Mouse (Mus musculus): ENCODE results near the gene Mul1. TPM values are rescaled to one million over a fixed set of nuclear protein-coding genes. Genes with fewer than 3 reads are reported as not detected.
A peak's percentile ranks its signal among the peaks of the same experiment; 100 is the strongest.
"Not testable (repeated sequence)": the region's sequence is repeated elsewhere in the genome, so short reads cannot be mapped to it uniquely, and the experiment has no call there.

The Mul1 gene
- polyA plus RNA-seq, 1 experiment from 2014 or later, result 16.1 TPM

DNA sequence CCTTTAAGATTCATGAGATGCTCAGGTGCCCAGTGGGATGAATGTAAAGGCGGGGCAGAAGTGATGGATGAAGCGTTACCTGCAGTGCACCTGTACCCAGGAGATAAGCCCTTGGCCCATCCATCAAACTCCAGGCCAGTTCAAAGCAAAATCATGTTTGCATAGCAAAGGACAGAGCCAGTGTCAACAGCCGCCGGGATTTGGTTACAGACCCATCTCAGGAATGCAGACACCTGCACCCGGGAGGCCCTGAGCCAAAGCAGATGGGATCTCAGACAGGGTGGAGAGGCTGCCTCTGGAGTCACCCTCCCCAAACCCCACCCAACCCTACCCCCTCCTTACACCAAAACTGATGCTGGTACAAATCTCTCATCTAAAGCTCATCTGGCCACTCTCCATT is 23.5 kb upstream of the Mul1 start:
- 13% methylated on average over 5 of the region's 5 CpGs for WGBS (ENCODE audit: insufficient replicate concordance)

DNA sequence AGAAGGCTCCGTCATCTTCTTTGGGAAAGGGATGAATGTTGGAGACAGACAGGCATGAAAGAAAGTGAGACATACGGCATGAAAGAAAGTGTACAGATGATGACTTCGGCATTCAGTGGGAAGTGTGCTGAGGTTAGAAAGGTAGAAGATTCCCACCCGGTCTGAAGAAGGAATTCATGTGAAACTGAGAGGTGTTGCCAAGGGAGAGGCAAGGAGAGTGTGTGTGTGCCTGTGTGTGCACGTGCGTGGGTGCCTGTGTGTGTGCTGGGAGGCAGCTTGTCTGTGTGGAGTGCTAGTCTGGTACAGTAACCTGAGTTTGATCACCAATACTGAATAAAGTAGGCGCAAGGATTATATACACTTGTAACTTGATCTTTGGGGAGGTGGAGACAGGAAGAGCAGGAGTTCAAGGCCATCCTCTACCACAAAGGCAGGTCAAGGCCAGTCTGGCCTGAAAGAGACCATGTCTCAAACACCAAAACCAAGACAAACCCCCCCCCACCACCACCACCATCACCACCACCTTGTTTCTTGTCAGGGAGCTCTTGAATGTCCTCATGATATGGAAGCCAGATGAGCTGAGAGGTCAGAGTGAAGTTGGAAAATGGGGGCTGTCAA is 22.9 kb upstream of the Mul1 start:
- H3K27me3 ChIP-seq (ENCODE audit: control insufficient read depth, insufficient read depth, low read length), result peaks cover 13% of the 10 kb centered on the region; the same call in 1 of the 2 replicates
- no peaks in the 10 kb centered on the region for H3K9me3 ChIP-seq (replicated peaks; ENCODE audit: control insufficient read depth, low read length)
- no peak overlapping the region for H3K27ac ChIP-seq (ENCODE audit: low read depth, low read length)
- H3K4me1 ChIP-seq (ENCODE audit: control insufficient read depth, insufficient read depth, low read length), result peaks cover 6% of the 10 kb centered on the region; the same call in 1 of the 2 replicates
- no peak overlapping the region for H3K4me3 ChIP-seq (ENCODE audit: low read depth, low read length)
- H3K4me2 ChIP-seq, result no peak overlapping the region
- WGBS (ENCODE audit: insufficient replicate concordance), result 44% methylated on average over 7 of the region's 7 CpGs
- H3K9ac ChIP-seq (ENCODE audit: low read depth, low read length), result no peak overlapping the region
- ATAC-seq (replicated peaks; ENCODE audit: insufficient number of reproducible peaks, low FRiP score, low TSS enrichment), result no peak
- H3K36me3 ChIP-seq (ENCODE audit: control insufficient read depth, insufficient read depth, low read length), result no peaks in the 10 kb centered on the region

More for the DNA sequence above, 23.5 kb upstream of the Mul1 start:
- H3K4me3 ChIP-seq (ENCODE audit: low read depth, low read length), result no peak overlapping the region
- no peak overlapping the region for H3K27ac ChIP-seq (ENCODE audit: low read depth, low read length)
- no peak overlapping the region for H3K4me2 ChIP-seq
- peaks cover 13% of the 10 kb centered on the region; the same call in 1 of the 2 replicates for H3K27me3 ChIP-seq (ENCODE audit: control insufficient read depth, insufficient read depth, low read length)
- H3K9me3 ChIP-seq (replicated peaks; ENCODE audit: control insufficient read depth, low read length), result no peaks in the 10 kb centered on the region
- ATAC-seq (replicated peaks; ENCODE audit: insufficient number of reproducible peaks, low FRiP score, low TSS enrichment), result no peak
- H3K4me1 ChIP-seq (ENCODE audit: control insufficient read depth, insufficient read depth, low read length), result peaks cover 6% of the 10 kb centered on the region; the same call in 1 of the 2 replicates
- H3K36me3 ChIP-seq (ENCODE audit: control insufficient read depth, insufficient read depth, low read length), result no peaks in the 10 kb centered on the region
- no peak overlapping the region for H3K9ac ChIP-seq (ENCODE audit: low read depth, low read length)

DNA sequence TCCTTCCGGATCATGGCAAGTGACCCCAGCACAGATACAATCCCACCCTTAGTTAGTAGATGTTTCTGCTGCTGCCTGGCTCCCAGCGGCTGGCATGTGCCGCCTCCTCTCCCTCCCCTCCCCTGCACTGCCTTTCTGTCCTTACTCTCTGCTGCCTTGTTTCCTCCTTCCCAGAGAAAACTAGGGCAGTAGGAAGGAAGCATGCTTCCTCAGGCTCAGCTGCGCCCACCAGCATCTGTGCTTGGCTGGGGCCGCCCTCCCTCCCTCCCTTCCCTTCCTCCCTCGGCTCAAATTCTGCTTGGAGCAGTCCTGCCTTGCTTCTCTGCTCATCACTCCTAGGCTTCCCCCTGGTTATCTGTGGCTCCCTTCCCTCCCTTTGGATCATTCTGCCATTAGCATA is 19.7 kb upstream of the Mul1 start:
- H3K9me3 ChIP-seq (replicated peaks; ENCODE audit: control insufficient read depth, low read length), result no peaks in the 10 kb centered on the region
- no peak overlapping the region for H3K27ac ChIP-seq (ENCODE audit: low read depth, low read length)
- peaks cover 17% of the 10 kb centered on the region for H3K27me3 ChIP-seq (ENCODE audit: control insufficient read depth, insufficient read depth, low read length)
- 9% methylated on average over 6 of the region's 6 CpGs for WGBS (ENCODE audit: insufficient replicate concordance)
- no peak overlapping the region for H3K4me3 ChIP-seq (ENCODE audit: low read depth, low read length)
- H3K4me2 ChIP-seq, result peak overlapping the region; percentile 19; the same call in 1 of the 2 replicates
- H3K9ac ChIP-seq (ENCODE audit: low read depth, low read length), result no peak overlapping the region
- no peaks in the 10 kb centered on the region for H3K36me3 ChIP-seq (ENCODE audit: control insufficient read depth, insufficient read depth, low read length)
- peaks cover 6% of the 10 kb centered on the region; the same call in 1 of the 2 replicates for H3K4me1 ChIP-seq (ENCODE audit: control insufficient read depth, insufficient read depth, low read length)
- ATAC-seq (replicated peaks; ENCODE audit: insufficient number of reproducible peaks, low FRiP score, low TSS enrichment), result no peak

DNA sequence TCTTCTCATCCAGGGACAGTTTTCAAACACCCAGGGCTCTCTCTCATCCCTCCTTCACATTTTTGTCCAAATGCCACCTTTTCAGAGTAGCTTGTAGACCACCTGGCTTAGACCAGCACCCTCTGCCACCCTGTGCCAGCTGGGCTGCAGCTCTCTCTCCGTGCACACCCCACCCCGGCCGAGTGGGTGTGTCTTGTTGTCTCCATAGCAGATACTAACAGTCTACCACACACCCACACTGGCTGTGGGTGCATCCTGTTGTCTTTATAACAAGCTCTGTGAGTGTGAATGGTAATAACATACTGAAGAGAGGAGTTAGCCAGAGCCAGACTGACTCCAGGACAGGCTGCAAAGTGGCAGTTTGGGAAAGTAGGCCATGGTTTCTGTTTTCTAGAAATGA is 18.5 kb upstream of the Mul1 start:
- Histone ChIP-seq H3K4me3 (ENCODE audit: low read depth, low read length) (no peak overlapping the region), H3K9ac (ENCODE audit: low read depth, low read length) (no peak overlapping the region), H3K36me3 (ENCODE audit: control insufficient read depth, insufficient read depth, low read length) (no peaks in the 10 kb centered on the region), H3K4me2 (no peak overlapping the region), H3K27me3 (ENCODE audit: control insufficient read depth, insufficient read depth, low read length) (peaks cover 11% of the 10 kb centered on the region), H3K27ac (ENCODE audit: low read depth, low read length) (no peak overlapping the region), H3K4me1 (ENCODE audit: control insufficient read depth, insufficient read depth, low read length) (peaks cover 6% of the 10 kb centered on the region; the same call in 1 of the 2 replicates), H3K9me3 (replicated peaks; ENCODE audit: control insufficient read depth, low read length) (no peaks in the 10 kb centered on the region)
- no peak for ATAC-seq (replicated peaks; ENCODE audit: insufficient number of reproducible peaks, low FRiP score, low TSS enrichment)
- 64% methylated on average over 3 of the region's 3 CpGs for WGBS (ENCODE audit: insufficient replicate concordance)

DNA sequence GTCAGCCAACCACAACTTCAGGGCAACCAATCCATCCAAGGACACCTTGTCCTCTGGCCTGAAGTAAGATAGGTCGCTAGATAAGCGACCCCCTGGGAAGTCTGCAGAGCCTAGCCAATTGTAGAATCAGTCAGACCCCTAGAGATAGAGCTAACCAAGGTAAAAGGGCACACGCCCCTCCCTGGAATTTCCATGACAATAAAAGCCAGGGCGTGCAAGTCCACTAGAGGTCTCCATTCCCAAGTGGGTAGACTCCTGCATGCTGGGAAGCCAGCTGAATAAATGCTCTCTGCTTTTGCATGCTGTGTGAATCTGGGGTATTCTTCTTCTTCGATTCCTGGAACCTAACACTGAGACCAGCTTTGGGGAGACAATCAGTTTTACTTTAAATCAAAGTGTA is 18.1 kb upstream of the Mul1 start:
- ATAC-seq (replicated peaks; ENCODE audit: insufficient number of reproducible peaks, low FRiP score, low TSS enrichment), result no peak
- no peaks in the 10 kb centered on the region for H3K9me3 ChIP-seq (replicated peaks; ENCODE audit: control insufficient read depth, low read length)
- no peak overlapping the region for H3K4me3 ChIP-seq (ENCODE audit: low read depth, low read length)
- WGBS (ENCODE audit: insufficient replicate concordance), result 51% methylated on average over 5 of the region's 5 CpGs
- no peaks in the 10 kb centered on the region for H3K36me3 ChIP-seq (ENCODE audit: control insufficient read depth, insufficient read depth, low read length)
- H3K27me3 ChIP-seq (ENCODE audit: control insufficient read depth, insufficient read depth, low read length), result peaks cover 8% of the 10 kb centered on the region
- peaks cover 6% of the 10 kb centered on the region; the same call in 1 of the 2 replicates for H3K4me1 ChIP-seq (ENCODE audit: control insufficient read depth, insufficient read depth, low read length)
- H3K27ac ChIP-seq (ENCODE audit: low read depth, low read length), result no peak overlapping the region
- H3K9ac ChIP-seq (ENCODE audit: low read depth, low read length), result no peak overlapping the region
- H3K4me2 ChIP-seq, result no peak overlapping the region

DNA sequence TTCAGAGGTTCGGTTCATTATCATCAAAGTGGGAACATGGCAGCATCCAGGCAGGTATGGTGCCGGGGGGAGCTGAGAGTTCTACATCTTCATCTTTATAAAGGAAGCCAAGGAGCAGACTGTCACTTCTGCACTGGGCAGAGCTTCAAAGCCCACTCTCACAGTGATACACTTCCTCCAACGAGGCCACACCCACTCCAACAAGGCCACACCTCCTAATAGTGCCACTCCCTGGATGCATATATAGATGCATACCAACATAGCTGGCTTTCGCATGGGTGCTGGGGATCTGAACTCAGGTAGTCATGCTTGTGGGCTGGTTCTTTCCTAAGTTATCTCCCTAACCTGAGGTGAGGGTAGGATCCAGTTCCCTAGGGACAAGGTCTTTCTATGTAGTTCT is 16.6 kb upstream of the Mul1 start:
- Histone ChIP-seq H3K9ac (ENCODE audit: low read depth, low read length) (no peak overlapping the region), H3K27me3 (ENCODE audit: control insufficient read depth, insufficient read depth, low read length) (peaks cover 8% of the 10 kb centered on the region), H3K9me3 (replicated peaks; ENCODE audit: control insufficient read depth, low read length) (no peaks in the 10 kb centered on the region), H3K4me1 (ENCODE audit: control insufficient read depth, insufficient read depth, low read length) (peaks cover 6% of the 10 kb centered on the region; the same call in 1 of the 2 replicates), H3K4me3 (ENCODE audit: low read depth, low read length) (no peak overlapping the region), H3K36me3 (ENCODE audit: control insufficient read depth, insufficient read depth, low read length) (no peaks in the 10 kb centered on the region), H3K27ac (ENCODE audit: low read depth, low read length) (no peak overlapping the region), H3K4me2 (no peak overlapping the region)
- no peak for ATAC-seq (replicated peaks; ENCODE audit: insufficient number of reproducible peaks, low FRiP score, low TSS enrichment)
- WGBS (ENCODE audit: insufficient replicate concordance), result 77% methylated on average over 4 of the region's 4 CpGs

DNA sequence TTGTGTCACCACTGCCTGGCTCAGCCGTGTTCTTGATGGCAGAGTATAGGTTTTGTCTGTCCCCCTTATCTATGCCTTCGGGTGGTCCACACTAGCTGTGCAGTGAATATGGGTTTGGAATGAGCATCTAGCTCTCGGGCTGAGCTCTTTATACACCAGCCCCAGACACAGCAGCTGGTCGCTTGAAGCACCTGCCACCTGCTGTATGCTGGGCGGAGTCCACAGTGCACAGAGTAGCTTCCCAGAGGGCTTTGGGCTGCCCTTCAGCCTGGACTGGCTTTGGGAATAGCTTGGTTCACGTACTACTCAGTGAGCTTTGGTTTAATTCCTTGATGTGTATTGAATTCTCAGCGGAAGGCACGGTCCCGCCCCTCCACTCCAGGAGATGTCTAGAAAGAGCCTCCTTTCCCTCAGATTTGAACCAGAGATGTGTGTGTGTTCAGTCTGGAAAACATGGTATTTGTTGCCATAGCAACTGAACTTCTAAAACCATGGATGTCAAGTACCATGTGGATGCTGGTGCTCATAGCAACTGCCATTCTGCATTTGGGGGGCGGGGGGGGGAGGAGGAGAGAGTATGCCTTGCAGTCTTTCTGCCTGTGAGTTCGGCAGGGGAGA is 16.0 kb upstream of the Mul1 start:
- no peaks in the 10 kb centered on the region for H3K36me3 ChIP-seq (ENCODE audit: control insufficient read depth, insufficient read depth, low read length)
- H3K4me1 ChIP-seq (ENCODE audit: control insufficient read depth, insufficient read depth, low read length), result peaks cover 6% of the 10 kb centered on the region; the same call in 1 of the 2 replicates
- H3K4me3 ChIP-seq (ENCODE audit: low read depth, low read length), result no peak overlapping the region
- H3K27me3 ChIP-seq (ENCODE audit: control insufficient read depth, insufficient read depth, low read length), result peaks cover 8% of the 10 kb centered on the region
- WGBS (ENCODE audit: insufficient replicate concordance), result 58% methylated on average over 11 of the region's 11 CpGs
- no peak overlapping the region for H3K27ac ChIP-seq (ENCODE audit: low read depth, low read length)
- ATAC-seq (replicated peaks; ENCODE audit: insufficient number of reproducible peaks, low FRiP score, low TSS enrichment), result no peak
- no peaks in the 10 kb centered on the region for H3K9me3 ChIP-seq (replicated peaks; ENCODE audit: control insufficient read depth, low read length)
- H3K9ac ChIP-seq (ENCODE audit: low read depth, low read length), result no peak overlapping the region
- no peak overlapping the region for H3K4me2 ChIP-seq

DNA sequence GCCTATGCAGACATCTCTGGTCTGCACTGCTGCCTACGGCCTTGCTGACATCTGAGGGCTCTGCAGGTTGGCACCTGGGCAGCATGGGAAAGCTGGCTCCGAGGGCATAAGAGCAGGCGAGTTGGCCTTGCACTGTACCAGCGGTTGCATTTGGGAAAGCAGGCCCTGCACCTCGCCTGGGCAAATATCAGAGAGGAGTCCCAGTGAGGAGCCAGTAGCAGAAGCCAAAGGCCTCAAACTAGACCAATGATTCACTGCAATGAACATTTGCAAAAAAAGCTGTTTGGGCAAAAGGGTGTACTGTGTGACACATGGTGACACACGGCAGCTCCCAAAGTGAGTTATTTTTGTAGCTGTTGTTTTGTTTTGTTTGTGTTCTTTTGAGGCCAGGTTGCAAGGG is 9.4 kb upstream of the Mul1 start:
- Histone ChIP-seq H3K4me3 (ENCODE audit: low read depth, low read length) (no peak overlapping the region), H3K9me3 (replicated peaks; ENCODE audit: control insufficient read depth, low read length) (no peaks in the 10 kb centered on the region), H3K36me3 (ENCODE audit: control insufficient read depth, insufficient read depth, low read length) (no peaks in the 10 kb centered on the region), H3K27me3 (ENCODE audit: control insufficient read depth, insufficient read depth, low read length) (peaks cover under 1% of the 10 kb centered on the region), H3K9ac (ENCODE audit: low read depth, low read length) (no peak overlapping the region), H3K4me1 (ENCODE audit: control insufficient read depth, insufficient read depth, low read length) (no peaks in the 10 kb centered on the region), H3K4me2 (no peak overlapping the region), H3K27ac (ENCODE audit: low read depth, low read length) (no peak overlapping the region)
- 74% methylated on average over 6 of the region's 6 CpGs for WGBS (ENCODE audit: insufficient replicate concordance)
- no peak for ATAC-seq (replicated peaks; ENCODE audit: insufficient number of reproducible peaks, low FRiP score, low TSS enrichment)

DNA sequence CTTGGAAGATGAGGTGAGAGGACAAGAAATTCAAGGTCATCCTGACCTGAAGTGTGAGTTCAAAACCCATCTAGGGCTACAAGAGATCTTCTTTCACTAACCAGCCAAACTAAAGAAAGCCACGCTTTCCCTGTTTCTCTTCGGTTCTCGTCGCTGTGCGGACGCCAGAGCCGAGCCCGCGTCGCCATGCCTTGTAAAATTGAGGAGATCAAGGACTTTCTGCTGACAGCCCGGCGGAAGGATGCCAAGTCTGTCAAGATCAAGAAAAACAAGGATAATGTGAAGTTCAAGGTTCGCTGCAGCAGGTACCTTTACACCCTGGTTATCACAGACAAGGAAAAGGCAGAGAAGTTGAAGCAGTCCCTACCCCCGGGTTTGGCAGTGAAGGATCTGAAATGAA is 8.9 kb upstream of the Mul1 start:
- not testable (repeated sequence) for H3K9ac ChIP-seq (ENCODE audit: low read depth, low read length); H3K4me2 ChIP-seq; H3K9me3 ChIP-seq (replicated peaks; ENCODE audit: control insufficient read depth, low read length); H3K4me1 ChIP-seq (ENCODE audit: control insufficient read depth, insufficient read depth, low read length); H3K27me3 ChIP-seq (ENCODE audit: control insufficient read depth, insufficient read depth, low read length); ATAC-seq (replicated peaks; ENCODE audit: insufficient number of reproducible peaks, low FRiP score, low TSS enrichment); H3K4me3 ChIP-seq (ENCODE audit: low read depth, low read length); H3K36me3 ChIP-seq (ENCODE audit: control insufficient read depth, insufficient read depth, low read length); H3K27ac ChIP-seq (ENCODE audit: low read depth, low read length)
- WGBS (ENCODE audit: insufficient replicate concordance), result 81% methylated on average over 14 of the region's 14 CpGs

All from heart, embryonic 11.5 days (tissue).